Mouse (Mus musculus): ENCODE data around the gene Plpp3. TPM values are rescaled to one million over a fixed set of nuclear protein-coding genes. Genes with fewer than 3 reads are reported as not detected.

The Plpp3 gene
- polyA plus RNA-seq, 1 experiment from 2014 or later, result 36.9 TPM

GRCm38 (mm10) chr4:105174778-105175177 is 17.6 kb downstream of the Plpp3 start:
- no peak overlapping the region for H3K27ac ChIP-seq (ENCODE audit: low read depth)
- H3K9me3 ChIP-seq (ENCODE audit: control insufficient read depth, low read length), result no peaks in the 10 kb centered on the region
- no peak for DNase-seq (ENCODE audit: low spot score)

DNA sequence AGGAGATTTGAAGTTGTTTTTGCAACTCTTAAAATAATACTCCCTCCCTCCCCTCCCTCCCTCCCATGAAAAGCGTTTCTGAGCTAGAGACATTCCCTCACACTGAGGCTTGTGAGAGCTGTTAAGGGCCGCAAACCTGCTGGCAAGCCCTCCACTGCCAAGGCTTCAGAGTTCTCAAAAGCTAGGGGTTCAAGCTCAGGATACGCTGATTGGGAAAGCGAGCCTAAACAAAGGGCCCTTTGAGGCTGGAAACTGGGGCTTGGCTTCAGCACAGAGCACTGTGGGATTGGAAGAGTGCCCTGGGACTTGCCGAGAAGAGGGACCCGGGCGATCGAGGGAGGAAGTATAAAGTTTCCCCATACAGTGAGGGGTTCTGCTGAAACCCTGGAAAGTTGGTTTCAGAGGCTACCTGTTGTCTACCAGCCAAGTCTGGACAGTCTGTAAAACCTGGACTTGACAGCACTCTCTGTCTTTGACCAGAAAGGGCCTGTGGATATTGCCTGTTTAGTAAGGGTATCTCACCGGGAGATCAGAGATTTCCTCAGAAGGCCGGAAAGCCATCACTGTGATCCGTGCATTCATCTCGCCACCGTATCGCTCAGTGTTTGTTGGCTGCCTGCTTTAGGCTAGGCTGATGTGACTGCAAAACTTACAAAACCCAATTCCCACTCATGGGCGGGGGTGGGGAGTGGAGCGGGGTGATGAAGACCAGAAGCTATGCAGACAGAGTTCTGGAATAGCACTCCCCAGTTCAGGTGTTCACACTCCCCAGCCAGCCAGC is 18.3 kb downstream of the Plpp3 start:
- DNase-seq (ENCODE audit: low spot score) (no peak), ATAC-seq (replicated peaks; ENCODE audit: low FRiP score, low TSS enrichment, low read depth) (no peak)
- H3K4me1 ChIP-seq (replicated peaks; ENCODE audit: control insufficient read depth, insufficient read depth, low read length), result no peaks in the 10 kb centered on the region
- no peak overlapping the region for H3K27ac ChIP-seq (ENCODE audit: low read depth)
- no peaks in the 10 kb centered on the region for H3K36me3 ChIP-seq (ENCODE audit: control insufficient read depth, insufficient read depth, low read length)
- H3K9ac ChIP-seq (ENCODE audit: low read length), result no peak overlapping the region
- no peak overlapping the region for H3K4me2 ChIP-seq (ENCODE audit: low read length)
- H3K9me3 ChIP-seq (ENCODE audit: control insufficient read depth, low read length), result no peaks in the 10 kb centered on the region
- no peak overlapping the region for H3K4me3 ChIP-seq (ENCODE audit: low read depth, low read length)
- no peaks in the 10 kb centered on the region for H3K27me3 ChIP-seq (replicated peaks; ENCODE audit: control insufficient read depth, insufficient read depth, low read length)
- WGBS, result 72% methylated on average over 16 of the region's 16 CpGs

More at GRCm38 (mm10) chr4:105174778-105175177, 17.6 kb downstream of the Plpp3 start:
- WGBS, result 91% methylated on average over 4 of the region's 4 CpGs
- no peak overlapping the region for H3K4me3 ChIP-seq (ENCODE audit: low read depth, low read length)
- no peaks in the 10 kb centered on the region for H3K36me3 ChIP-seq (ENCODE audit: control insufficient read depth, insufficient read depth, low read length)
- H3K4me2 ChIP-seq (ENCODE audit: low read length), result no peak overlapping the region
- ATAC-seq (replicated peaks; ENCODE audit: low FRiP score, low TSS enrichment, low read depth), result no peak
- no peaks in the 10 kb centered on the region for H3K27me3 ChIP-seq (replicated peaks; ENCODE audit: control insufficient read depth, insufficient read depth, low read length)
- H3K4me1 ChIP-seq (replicated peaks; ENCODE audit: control insufficient read depth, insufficient read depth, low read length), result no peaks in the 10 kb centered on the region
- no peak overlapping the region for H3K9ac ChIP-seq (ENCODE audit: low read length)

DNA sequence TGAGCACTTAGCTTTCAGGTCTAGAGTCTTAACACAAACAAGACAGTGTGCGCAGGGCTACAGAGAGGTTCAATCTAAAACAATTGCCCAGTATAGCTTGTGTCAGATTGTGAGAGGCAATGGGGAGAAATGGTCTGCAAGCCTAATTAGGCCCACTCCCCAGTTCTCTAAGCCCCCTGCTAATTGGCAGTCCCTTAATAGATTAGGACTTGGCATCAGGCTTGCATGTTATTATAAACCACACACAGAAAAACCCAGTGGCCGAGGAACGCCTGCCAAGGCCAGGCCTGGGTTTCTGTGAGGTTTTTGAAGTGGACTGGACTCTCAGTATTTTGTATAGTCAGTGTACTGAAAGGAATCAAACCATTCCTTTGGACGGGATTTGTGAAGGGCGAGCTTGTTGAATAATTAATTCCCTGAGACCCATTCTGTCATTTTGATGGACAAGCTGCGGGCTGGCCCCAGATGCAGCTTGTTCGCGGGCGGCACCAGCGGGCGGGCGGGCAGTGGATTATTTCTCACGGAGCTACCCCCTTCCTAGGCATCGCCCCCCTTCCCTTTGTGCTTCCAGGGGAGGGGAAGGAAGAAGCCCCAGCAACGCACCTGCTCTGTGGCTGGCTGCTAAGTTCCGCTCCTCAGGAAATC is 24.0 kb downstream of the Plpp3 start:
- no peaks in the 10 kb centered on the region for H3K36me3 ChIP-seq (ENCODE audit: control insufficient read depth, insufficient read depth, low read length)
- no peak overlapping the region for H3K27ac ChIP-seq (ENCODE audit: low read depth)
- H3K4me3 ChIP-seq (ENCODE audit: low read depth, low read length), result no peak overlapping the region
- no peak overlapping the region for H3K9ac ChIP-seq (ENCODE audit: low read length)
- no peaks in the 10 kb centered on the region for H3K27me3 ChIP-seq (replicated peaks; ENCODE audit: control insufficient read depth, insufficient read depth, low read length)
- ATAC-seq (replicated peaks; ENCODE audit: low FRiP score, low TSS enrichment, low read depth), result no peak
- no peaks in the 10 kb centered on the region for H3K9me3 ChIP-seq (ENCODE audit: control insufficient read depth, low read length)
- WGBS, result 67% methylated on average over 16 of the region's 16 CpGs
- no peak overlapping the region for H3K4me2 ChIP-seq (ENCODE audit: low read length)
- no peaks in the 10 kb centered on the region for H3K4me1 ChIP-seq (replicated peaks; ENCODE audit: control insufficient read depth, insufficient read depth, low read length)
- DNase-seq (ENCODE audit: low spot score), result no peak

GRCm38 (mm10) chr4:105181659-105182167 is 24.6 kb downstream of the Plpp3 start:
- H3K4me3 ChIP-seq (ENCODE audit: low read depth, low read length), result no peak overlapping the region
- 67% methylated on average over 3 of the region's 3 CpGs for WGBS
- no peak for ATAC-seq (replicated peaks; ENCODE audit: low FRiP score, low TSS enrichment, low read depth)

DNA sequence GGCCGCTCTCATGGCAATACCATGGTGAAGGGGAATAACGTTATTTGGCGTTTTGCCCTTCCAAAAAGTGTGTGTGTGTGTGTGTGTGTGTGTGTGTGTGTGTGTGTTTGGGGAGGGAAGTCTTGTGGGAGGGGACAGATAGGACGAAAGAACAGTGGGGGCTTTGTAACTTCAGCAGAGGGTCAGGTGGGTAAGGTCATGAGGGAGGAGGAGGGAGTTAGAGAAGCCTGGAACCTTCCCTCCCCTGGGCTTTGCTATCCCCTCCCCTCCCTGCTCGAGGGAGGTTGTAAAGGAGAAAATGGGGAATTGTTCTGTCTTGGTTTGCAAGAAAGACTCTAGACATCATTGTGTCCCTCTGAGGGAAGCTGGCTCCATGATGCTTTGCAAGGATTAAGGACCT is 25.1 kb downstream of the Plpp3 start:
- H3K9me3 ChIP-seq (ENCODE audit: control insufficient read depth, low read length), result no peaks in the 10 kb centered on the region
- no peak overlapping the region for H3K4me3 ChIP-seq (ENCODE audit: low read depth, low read length)
- no peak overlapping the region for H3K27ac ChIP-seq (ENCODE audit: low read depth)
- 79% methylated on average over 5 of the region's 5 CpGs for WGBS
- DNase-seq (ENCODE audit: low spot score) (no peak), ATAC-seq (replicated peaks; ENCODE audit: low FRiP score, low TSS enrichment, low read depth) (no peak)
- H3K27me3 ChIP-seq (replicated peaks; ENCODE audit: control insufficient read depth, insufficient read depth, low read length), result no peaks in the 10 kb centered on the region
- H3K4me1 ChIP-seq (replicated peaks; ENCODE audit: control insufficient read depth, insufficient read depth, low read length), result no peaks in the 10 kb centered on the region; the same call in 1 of the 2 replicates
- H3K4me2 ChIP-seq (ENCODE audit: low read length), result no peak overlapping the region
- H3K9ac ChIP-seq (ENCODE audit: low read length), result no peak overlapping the region
- no peaks in the 10 kb centered on the region for H3K36me3 ChIP-seq (ENCODE audit: control insufficient read depth, insufficient read depth, low read length)

More at GRCm38 (mm10) chr4:105181659-105182167, 24.6 kb downstream of the Plpp3 start:
- no peaks in the 10 kb centered on the region for H3K27me3 ChIP-seq (replicated peaks; ENCODE audit: control insufficient read depth, insufficient read depth, low read length)
- no peaks in the 10 kb centered on the region for H3K9me3 ChIP-seq (ENCODE audit: control insufficient read depth, low read length)
- H3K4me1 ChIP-seq (replicated peaks; ENCODE audit: control insufficient read depth, insufficient read depth, low read length), result no peaks in the 10 kb centered on the region
- H3K4me2 ChIP-seq (ENCODE audit: low read length), result no peak overlapping the region
- no peak for DNase-seq (ENCODE audit: low spot score)
- H3K27ac ChIP-seq (ENCODE audit: low read depth), result no peak overlapping the region
- H3K36me3 ChIP-seq (ENCODE audit: control insufficient read depth, insufficient read depth, low read length), result no peaks in the 10 kb centered on the region
- H3K9ac ChIP-seq (ENCODE audit: low read length), result no peak overlapping the region

GRCm38 (mm10) chr4:105184490-105184889 is 27.3 kb downstream of the Plpp3 start:
- no peak for DNase-seq (ENCODE audit: low spot score)
- no peak overlapping the region for H3K4me2 ChIP-seq (ENCODE audit: low read length)
- no peaks in the 10 kb centered on the region for H3K9me3 ChIP-seq (ENCODE audit: control insufficient read depth, low read length)
- no peak overlapping the region for H3K4me3 ChIP-seq (ENCODE audit: low read depth, low read length)
- H3K36me3 ChIP-seq (ENCODE audit: control insufficient read depth, insufficient read depth, low read length), result no peaks in the 10 kb centered on the region
- no peaks in the 10 kb centered on the region for H3K27me3 ChIP-seq (replicated peaks; ENCODE audit: control insufficient read depth, insufficient read depth, low read length)
- H3K27ac ChIP-seq (ENCODE audit: low read depth), result no peak overlapping the region
- H3K9ac ChIP-seq (ENCODE audit: low read length), result no peak overlapping the region
- no peak for ATAC-seq (replicated peaks; ENCODE audit: low FRiP score, low TSS enrichment, low read depth)
- 84% methylated on average over 4 of the region's 4 CpGs for WGBS
- peaks cover 16% of the 10 kb centered on the region for H3K4me1 ChIP-seq (replicated peaks; ENCODE audit: control insufficient read depth, insufficient read depth, low read length)

DNA sequence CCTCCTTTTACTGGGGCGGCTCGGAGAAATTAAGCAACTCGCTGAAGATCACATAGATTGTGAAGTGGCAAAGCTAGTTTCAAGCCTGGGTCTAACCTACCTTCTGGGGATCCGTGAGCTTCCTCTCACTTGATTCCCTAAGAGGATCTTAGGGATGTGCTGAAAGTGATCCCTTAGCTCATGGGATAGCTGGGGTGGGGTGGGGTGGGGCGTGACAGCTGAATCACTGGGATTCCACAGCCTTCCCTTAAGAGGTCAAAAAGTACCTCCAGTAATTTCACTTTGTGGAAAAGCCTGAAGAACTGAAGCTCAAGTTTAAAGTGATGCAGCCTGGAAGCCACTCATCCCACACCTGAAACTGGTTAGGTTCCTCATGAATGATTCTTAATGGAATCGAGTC is 27.8 kb downstream of the Plpp3 start:
- Histone ChIP-seq H3K9me3 (ENCODE audit: control insufficient read depth, low read length) (no peaks in the 10 kb centered on the region), H3K4me2 (ENCODE audit: low read length) (no peak overlapping the region), H3K4me3 (ENCODE audit: low read depth, low read length) (no peak overlapping the region), H3K27me3 (replicated peaks; ENCODE audit: control insufficient read depth, insufficient read depth, low read length) (no peaks in the 10 kb centered on the region), H3K27ac (ENCODE audit: low read depth) (no peak overlapping the region), H3K9ac (ENCODE audit: low read length) (no peak overlapping the region), H3K36me3 (ENCODE audit: control insufficient read depth, insufficient read depth, low read length) (no peaks in the 10 kb centered on the region), H3K4me1 (replicated peaks; ENCODE audit: control insufficient read depth, insufficient read depth, low read length) (peaks cover 20% of the 10 kb centered on the region)
- DNase-seq (ENCODE audit: low spot score), result no peak
- 77% methylated on average over 6 of the region's 6 CpGs for WGBS
- ATAC-seq (replicated peaks; ENCODE audit: low FRiP score, low TSS enrichment, low read depth), result no peak

- H3K27me3 ChIP-seq (replicated peaks; ENCODE audit: control insufficient read depth, insufficient read depth, low read length), result no peaks in the 10 kb centered on the region
- no peaks in the 10 kb centered on the region for H3K36me3 ChIP-seq (ENCODE audit: control insufficient read depth, insufficient read depth, low read length)
- no peaks in the 10 kb centered on the region for H3K9me3 ChIP-seq (ENCODE audit: control insufficient read depth, low read length)
- no peak for DNase-seq (ENCODE audit: low spot score)
- H3K9ac ChIP-seq (ENCODE audit: low read length), result no peak overlapping the region
- no peak for ATAC-seq (replicated peaks; ENCODE audit: low FRiP score, low TSS enrichment, low read depth)
- 91% methylated on average over 10 of the region's 10 CpGs for WGBS
- no peak overlapping the region for H3K27ac ChIP-seq (ENCODE audit: low read depth)
- H3K4me1 ChIP-seq (replicated peaks; ENCODE audit: control insufficient read depth, insufficient read depth, low read length), result peaks cover 31% of the 10 kb centered on the region
- H3K4me3 ChIP-seq (ENCODE audit: low read depth, low read length), result no peak overlapping the region
- no peak overlapping the region for H3K4me2 ChIP-seq (ENCODE audit: low read length)
Observed at GRCm38 (mm10) chr4:105186654-105187053, 29.5 kb downstream of the Plpp3 start.
